Mouse (Mus musculus) frontal cortex, adult 2 months (tissue): ENCODE measurements around the gene Ddx19b. TPM values are rescaled to one million over a fixed set of nuclear protein-coding genes. Genes with fewer than 3 reads are reported as not detected.
"Not testable (repeated sequence)": the region's sequence is repeated elsewhere in the genome, so short reads cannot be mapped to it uniquely, and the experiment has no call there.

Experiments used
- DNase-seq, 2 experiments: peaks; one replicate each; pipeline ENCODE4 v3.0.0; 2022; ENCODE audit warnings: low spot score in 1 of 2; ENCODE audit errors: extremely low spot score in 1 of 2
- polyA plus RNA-seq: library from polyadenylated mRNA; depleted of rRNA; stranded (reverse); fragments of >200 nt; gene quantifications from 2 replicates; pipeline ENCODE4 v1.2.3, GENCODE M21; 2012

Gene Ddx19b
- polyA plus RNA-seq, 1 experiment: 14.2 TPM

DNA sequence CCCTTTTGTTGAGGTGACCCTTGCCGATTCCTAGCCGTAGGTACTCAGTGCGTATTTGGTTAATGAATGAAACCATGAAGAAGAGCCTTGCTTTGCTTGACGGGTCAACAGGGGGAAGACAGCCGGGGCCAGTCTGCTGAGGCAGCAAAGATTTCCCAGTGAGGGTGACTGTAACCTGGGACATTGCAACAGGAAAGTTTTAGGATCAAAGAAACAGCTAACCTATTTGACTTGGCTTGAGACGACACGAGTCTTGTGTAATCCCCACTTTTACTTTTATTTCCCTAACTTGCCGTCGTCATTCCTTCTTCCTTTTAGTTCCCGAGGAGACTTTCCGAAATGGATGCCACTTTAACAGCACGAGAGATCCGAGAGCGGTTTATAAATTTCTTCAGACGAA lies 5.0 kb upstream of the Ddx19b start:
- DNase-seq: no peak

DNA sequence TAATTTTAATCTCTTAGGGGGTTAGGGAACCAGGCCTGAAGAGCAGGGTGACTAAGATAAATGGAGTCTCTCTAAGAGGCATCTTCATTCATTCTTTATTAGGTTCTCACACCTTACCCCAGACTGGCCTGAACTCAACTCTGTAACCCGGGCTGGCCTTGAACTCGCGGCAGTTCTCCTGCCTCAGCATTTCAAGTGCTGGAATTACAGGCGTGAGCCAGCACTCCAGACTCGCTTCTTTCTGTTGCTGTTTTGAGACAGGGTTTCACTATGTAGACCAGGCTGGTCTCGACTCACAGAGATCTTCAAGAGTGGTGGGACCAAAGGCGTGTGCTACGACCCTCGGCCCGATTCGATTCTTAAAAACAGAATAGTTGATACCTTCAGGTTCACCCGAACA lies 2.7 kb upstream of the Ddx19b start:
- peak in 1 of 2 experiments; percentile 22 for DNase-seq

DNA sequence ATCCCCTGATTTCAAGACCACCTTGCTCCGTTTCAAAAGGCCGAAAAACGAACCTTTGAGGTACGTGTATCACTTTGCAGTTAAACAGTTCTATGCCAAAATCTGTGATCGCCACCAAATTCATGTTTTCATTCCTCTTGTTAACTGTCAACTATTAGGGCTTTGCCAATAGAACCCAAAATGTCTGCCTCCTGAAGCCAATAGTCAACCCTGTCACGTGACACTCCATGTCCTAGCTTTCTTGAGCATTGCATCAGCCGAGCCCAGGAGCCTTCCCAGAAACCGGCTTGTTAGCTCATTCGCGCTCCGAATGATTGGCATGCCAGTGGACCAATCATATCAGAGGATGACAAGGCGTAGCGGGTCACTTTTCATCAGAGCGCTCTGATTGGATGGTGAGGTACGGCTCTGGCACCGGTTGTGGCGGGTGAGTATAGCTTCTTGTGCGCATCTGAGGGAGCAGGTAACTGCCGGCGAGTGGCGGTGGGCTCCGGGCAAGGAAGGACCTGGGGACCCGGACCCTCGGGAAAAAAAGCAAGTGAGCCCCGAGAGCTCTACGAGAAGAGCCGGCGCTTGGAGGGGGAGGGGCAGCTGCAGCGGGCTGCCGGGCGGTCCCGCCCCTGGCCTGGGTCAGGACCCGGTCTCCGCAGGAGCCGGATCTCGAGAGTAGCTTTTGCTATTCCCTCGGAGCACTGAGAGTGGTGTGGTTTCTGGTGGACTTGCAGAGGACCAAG lies 2.1 kb upstream of the Ddx19b start:
- peak; percentile 99 to 100 for DNase-seq

DNA sequence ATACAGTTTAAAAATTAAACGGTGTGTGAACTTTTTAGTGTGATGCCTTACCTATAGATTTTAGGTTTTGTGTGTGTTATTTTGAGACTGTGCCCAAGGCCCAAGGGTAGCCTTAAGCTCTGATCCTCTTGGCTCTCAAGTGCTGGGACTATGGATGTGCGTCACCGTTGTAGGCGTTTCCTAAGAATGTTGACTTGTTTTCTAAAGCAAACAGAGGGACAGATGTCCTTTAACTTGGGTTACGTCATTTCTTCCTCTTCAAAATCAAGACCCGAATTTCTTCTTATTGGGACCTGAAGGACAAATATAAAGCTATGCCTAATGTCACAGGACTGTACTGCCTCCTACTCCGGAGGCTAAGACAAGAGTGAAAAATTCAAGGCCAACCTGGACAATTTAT lies 1.4 kb upstream of the Ddx19b start, which contains the start of gene Aars:
Gene Aars (plus strand): TSS at position 229 of the 400 bp plus-strand sequence.
- DNase-seq: no peak

DNA sequence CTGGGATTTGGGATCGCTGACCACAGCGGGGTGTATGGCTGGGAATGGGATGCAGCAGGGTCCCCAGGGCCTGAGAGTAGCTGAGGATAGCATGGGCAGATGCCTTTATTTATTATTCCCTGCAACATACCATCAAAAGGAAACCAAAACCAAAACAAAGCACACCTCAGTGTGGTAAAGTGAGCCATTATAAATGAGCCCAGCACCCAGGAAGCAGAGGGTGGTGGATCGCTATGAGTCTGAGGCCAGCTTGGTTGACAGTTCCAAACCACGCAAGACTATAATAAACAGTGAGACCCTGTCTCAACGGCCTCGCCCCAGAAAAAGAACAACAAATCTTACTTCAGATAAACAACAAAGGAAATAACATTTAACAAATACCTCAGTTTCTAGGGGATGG lies 1.5 kb downstream of the Ddx19b start:
- no peak for DNase-seq

DNA sequence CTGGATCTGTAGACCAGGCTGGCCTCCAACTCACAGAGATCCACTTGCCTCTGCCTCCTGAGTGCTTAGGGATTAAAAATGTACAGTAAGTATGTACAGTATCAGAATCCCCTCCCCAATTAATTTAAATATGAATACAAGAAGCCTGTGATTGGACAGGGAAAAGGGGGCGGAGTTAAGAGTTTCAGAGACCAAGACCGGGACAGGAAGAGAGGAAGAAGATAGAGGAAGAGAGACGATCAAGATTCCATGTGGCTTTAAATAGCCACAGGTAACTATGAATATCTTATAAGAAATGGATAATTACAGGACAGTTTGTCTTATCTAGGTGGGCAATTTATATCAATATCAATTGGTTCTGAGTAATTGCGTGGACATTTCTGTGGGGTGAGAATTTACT lies 2.0 kb downstream of the Ddx19b start:
- DNase-seq: no peak

DNA sequence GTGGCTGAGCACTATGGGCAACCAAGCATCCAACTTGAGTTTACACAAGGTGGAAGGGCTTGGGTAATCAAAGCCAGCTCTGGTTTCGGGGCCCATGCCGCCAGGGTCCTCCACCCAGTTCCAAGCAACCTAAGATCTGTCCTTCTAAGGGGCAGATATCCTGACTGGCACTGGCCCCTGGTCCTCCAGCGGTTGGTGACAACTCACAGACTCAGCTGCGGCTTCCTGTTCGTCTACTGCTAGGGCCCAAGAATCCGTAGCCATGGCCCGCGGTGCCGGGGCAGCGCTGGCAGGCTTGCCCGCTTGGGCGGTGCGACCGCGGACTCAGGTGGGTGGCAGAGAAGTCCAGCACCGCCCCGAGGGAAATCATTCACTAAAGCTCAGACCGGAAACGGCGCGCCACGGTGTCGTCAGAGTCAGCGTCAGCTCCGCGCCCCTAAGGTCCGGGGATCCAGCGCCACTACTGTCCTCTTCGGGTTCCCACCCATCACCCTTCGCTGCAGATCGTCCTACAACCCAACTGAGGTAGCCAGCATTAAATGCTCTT lies 4.1 kb downstream of the Ddx19b start:
- DNase-seq: peak; percentile 80 to 92

DNA sequence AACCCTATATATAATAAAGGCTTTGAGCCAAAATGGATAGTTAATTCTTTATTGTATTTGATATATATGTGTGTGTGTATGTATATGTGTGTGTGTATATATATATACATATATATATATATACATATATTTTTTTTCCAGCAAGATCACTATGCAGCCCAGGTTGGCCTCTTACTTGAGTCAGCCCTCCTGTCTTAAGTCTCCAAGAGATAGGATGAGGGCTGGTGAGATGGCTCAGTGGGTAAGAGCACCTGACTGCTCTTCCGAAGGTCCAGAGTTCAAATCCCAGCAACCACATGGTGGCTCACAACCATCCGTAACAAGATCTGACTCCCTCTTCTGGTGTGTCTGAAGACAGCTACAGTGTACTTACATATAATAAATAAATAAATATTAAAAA lies 4.9 kb downstream of the Ddx19b start:
- not testable (repeated sequence) for DNase-seq

DNA sequence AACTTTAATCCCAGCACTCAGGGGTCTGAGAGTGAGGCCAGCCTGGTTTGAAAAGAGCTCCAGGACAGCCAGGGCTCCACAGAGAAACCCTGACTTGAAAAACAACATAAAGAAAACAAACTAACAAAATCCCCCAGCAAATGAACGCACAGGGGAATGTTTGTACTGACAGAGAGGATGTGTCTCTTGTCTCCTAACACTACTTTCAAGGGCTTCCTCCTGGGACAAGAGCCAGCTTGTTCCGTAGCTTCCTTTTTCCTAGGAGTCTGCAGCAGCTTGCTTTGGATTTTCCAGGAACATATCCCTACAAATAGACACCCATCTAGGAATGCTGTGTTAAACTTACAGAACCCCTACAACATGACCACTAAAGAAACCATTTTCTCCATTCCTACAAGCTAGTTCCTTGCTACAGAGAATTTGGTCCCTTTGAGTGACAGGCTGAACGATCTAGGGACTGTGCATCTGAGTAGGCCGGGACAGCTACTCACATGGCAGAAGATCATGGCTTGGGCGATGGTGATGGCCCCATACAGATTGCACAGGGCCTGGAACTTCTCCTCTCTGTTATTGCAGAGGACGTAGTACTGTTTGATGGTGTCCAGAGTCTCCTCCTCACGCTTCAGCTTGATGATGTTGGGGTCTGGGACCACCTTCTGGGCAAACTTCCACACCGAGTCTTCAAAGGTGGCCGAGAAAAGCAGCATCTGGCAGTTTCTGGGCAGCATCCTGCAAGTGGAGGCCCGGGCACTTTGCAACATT lies 21.1 kb downstream of the Ddx19b start:
- DNase-seq: not testable (repeated sequence)

DNA sequence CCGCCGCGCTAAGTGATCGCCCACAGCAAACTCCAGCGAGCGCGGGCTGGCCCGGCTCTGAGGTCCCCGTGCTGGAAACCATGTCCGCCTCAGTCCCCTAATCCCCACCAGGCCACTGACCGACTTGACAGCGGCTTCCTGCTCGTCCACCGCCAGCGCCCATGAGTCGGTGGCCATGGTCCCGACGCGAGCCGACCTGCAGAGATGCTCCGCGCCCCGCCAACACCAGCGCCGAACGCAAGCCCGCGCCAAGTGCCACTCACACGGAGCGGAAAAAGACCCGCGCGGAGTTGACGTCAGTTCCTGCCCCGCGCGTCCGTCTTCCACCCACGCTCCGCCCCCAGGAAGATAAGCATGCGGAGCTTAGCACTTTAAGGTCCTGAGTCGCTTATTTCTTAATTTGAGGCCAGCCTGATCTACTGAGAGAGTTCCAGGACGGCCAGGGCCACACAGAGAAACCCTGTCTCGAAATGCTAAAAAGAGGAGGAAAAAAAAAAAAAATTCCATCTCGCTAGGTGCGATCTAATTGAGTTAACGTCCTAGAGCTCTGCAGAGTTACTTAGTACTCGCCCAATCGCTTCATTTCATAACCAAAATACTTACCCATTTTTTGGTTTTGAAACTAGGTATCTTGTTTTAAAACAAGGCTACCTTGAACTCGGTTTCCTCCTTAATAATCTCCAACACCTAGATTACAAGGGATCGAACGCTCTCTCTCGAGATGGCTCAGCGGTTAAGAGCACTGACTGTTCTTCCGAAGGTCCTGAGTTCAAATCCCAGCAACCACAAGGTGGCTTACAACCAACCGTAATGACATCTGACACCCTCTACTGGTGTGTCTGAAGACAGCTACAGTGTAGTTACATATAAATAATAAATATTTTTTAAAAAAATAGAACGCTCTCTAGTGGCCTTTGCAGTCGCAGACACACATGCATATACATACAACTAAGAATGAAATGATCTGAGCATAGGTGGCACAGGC lies 33.7 kb downstream of the Ddx19b start, which contains the start of gene Ddx19a:
Gene Ddx19a (minus strand): TSS at position 254 of the 985 bp plus-strand sequence.
- peak; percentile 76 to 94 for DNase-seq

DNA sequence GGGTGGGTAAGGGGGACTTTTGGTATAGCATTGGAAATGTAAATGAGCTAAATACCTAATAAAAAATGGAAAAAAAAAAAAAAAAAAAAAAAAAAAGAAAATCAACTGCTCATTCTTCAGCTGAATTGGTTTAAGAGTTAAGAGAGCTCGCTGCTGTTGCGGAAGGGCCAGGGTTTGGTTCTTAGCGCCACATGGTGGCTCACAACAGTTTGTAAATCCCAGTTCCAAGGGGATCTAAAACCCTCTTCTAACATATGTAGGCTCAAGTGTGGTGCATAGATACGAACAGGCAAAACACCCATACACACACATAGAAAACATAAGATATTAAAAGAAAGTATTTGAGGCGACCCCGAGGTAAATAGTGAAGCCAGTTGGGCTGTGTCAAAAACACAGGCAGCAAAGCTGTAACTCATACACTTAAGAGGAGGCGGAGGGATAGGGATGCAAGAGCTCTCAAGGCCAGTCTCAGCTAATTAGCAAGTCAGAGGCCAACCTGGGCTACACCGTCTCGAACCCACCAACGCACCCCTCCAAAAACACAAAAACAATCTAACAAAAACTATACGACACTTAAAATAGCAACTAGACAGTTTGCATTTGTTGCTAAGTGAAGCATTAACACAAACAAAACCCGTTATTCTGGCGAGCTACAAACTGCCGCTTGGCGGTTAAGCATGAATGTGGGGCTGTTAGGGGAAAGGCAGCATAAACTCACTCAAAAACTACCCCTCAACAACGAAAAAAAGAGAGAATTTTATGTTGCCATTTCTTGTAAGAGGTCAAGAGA lies 34.7 kb downstream of the Ddx19b start:
- DNase-seq: no peak

DNA sequence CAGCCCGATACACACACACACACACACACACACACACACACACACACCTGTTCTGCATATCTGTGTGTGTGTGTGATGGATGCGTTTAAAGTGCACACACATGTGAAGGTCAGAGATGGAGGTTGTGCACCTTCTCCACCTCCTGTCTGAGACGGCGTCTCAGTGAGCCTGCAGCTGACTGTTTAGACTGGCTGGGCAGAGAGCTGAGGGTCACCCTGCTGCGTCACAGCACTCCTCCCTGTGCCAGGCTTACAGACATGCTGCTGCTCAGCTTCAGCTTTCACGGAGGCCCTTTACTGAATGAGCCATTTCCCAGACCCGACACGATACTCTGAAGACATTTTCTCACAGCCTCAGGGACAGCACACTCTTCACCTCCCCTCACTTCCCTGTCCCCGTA lies 41.5 kb downstream of the Ddx19b start:
- no peak for DNase-seq

DNA sequence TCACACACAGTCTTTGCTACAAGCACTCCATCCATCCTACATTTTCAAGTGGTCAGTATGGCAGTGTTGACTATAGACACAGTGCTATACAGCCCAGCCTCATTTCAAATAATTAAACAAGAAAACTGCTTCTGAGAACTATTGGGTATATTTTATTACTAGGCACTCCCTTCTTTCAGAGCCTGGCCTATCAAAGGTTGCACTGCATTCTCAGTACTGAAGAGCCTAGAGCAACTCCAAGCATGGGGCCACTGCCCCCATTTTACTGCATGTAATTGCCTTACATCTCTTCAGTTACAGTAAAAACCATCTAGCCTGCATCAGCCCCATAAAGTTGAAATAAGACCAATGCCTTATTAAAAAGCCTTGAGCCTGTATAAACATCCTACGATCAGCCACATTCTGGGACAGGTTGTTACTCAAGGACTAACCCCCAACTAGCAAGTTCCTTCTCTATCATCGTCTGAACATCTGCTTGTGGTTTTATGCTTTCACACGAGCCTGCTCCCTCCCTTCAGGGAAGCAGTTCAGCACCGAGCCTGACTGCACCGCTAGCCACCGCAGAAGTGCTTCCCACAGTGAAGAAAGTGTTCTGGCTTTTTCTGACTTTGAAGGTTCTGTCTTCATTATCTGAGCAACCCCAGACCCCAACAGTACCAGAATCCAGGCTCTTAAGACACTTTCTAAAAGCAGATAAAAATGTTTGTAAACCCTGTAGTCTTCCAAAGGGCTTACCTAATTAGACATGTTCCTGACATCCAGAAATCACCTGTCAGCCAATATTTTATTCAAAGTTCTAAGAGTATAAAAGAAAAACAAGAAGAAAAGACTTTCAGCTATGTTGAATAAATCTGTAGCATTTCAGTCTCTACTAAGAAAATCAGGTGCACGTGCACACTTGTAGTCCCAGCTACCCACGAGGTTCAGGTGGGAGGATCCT lies 43.5 kb downstream of the Ddx19b start:
- DNase-seq: no peak

DNA sequence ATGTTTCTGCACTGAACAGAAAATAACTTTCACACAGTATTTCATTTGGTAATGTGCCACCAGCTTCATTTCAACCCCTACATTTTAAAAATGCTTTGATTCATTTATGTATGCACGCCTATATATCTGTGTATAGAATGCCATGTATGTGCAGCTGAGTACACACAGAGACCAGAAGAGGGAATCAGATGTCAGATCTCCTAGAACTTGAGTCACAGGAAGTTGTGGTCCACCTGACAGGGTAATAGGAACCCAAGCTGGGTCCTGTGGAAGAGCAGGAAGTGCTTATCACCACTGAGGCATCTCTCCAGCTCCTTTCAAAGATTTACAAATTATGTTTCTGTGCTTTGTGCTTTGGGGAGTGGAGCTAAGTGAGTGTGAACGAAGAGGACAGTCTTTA lies 50.2 kb downstream of the Ddx19b start:
- no peak for DNase-seq

DNA sequence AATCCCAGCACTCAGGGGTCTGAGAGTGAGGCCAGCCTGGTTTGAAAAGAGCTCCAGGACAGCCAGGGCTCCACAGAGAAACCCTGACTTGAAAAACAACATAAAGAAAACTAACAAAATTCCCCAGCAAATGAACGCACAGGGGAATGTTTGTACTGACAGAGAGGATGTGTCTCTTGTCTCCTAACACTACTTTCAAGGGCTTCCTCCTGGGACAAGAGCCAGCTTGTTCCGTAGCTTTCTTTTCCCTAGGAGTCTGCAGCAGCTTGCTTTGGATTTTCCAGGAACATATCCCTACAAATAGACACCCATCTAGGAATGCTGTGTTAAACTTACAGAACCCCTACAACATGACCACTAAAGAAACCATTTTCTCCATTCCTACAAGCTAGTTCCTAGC lies 53.6 kb downstream of the Ddx19b start:
- DNase-seq: not testable (repeated sequence)

DNA sequence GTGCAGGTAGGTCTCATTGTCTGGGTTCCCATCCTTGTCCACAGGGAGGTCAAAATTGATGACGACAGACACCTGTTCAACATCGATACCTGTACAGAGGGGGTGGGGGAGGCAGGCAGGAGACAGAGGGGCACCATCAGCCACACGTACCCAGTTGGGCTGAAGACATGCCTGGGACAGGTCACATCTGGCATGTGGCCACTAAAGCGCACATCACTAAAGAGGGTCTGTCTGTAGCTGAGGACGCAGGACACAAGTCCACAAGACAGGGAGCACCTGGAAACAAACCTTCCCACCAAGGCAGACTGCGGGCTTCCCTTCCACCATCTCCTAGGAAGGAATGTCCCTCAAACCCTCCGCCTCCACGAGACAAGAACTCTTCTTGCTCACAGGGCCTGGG lies 55.0 kb downstream of the Ddx19b start:
- not testable (repeated sequence) for DNase-seq

DNA sequence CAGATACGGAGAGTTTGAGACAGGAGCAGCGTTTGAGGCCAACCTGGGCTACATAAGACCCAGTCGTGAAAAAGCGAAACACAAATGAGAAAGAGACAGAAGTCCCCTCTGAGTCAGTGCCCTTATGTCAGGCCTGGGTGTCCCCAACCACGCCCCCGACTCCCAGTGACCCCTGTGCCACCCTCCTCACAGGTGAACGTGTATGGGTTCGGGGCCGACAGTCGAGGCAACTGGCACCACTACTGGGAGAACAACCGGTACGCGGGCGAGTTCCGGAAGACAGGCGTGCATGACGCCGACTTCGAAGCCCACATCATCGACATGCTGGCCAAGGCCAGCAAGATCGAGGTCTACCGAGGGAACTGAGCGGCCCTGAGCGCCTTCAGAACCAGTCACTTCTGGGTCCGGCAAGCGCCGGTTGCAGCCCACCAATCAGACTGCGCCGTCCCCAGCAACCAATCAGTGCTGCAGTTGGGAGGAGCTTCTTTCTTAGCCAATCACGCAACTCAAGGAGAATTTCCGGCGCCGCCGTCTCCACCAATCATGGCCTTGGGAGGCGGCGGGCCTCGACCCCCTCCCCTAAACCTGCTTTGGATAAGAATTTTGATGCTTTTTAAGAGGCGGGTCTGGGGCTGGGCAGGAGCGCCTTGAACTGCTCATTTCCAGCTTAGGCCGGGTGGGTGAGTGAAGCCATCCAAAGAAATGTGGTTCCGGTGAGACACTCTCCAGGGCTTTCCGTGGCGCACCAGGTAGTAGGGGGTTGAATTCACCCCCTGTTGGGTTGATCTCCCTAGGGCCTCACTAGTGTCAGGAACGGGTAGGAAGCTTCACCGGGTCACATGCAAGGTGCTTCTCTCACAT lies 61.4 kb downstream of the Ddx19b start:
- DNase-seq: peak; percentile 91 to 95

DNA sequence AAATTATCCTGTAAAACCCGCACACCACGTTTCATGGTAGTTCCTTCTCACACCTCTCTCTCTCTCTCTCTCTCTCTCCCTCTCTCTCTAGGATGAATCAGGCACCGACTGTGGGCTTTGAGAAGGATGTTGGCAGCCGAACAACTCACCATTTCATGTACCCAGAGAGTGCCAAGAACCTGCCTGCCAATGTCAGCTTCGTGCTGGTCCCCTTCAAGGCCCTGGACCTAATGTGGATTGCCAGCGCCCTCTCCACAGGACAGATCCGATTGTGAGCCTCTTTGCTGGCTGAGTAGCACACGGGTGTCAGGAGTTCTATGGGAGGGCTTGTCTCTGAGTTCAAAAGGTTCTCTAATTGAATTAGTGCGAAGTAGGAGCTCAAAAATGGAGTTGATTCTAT lies 64.2 kb downstream of the Ddx19b start:
- DNase-seq: peak in 1 of 2 experiments; percentile 48
